Mouse (Mus musculus): ENCODE measurements around the gene Pop7. TPM values are rescaled to one million over a fixed set of nuclear protein-coding genes. Genes with fewer than 3 reads are reported as not detected.
A peak's percentile ranks its signal among the peaks of the same experiment; 100 is the strongest.

Pop7 gene
- polyA plus RNA-seq, 1 experiment from 2014 or later, result 55.3 TPM

GRCm38 (mm10) chr5:137512847-137513794 is 10.8 kb upstream of the Pop7 start:
- ATAC-seq, result no peak
- H3K4me2 ChIP-seq, result no peak overlapping the region
- no peaks in the 10 kb centered on the region for H3K9me3 ChIP-seq (replicated peaks)
- WGBS (ENCODE audit: insufficient replicate concordance), result 76% methylated on average over 11 of the region's 11 CpGs
- H3K27ac ChIP-seq, result no peak overlapping the region
- H3K4me3 ChIP-seq, result no peak overlapping the region
- H3K4me1 ChIP-seq, result peaks cover 57% of the 10 kb centered on the region
- no peaks in the 10 kb centered on the region for H3K27me3 ChIP-seq (replicated peaks)
- H3K36me3 ChIP-seq, result peaks cover 19% of the 10 kb centered on the region
- no peak overlapping the region for H3K9ac ChIP-seq

GRCm38 (mm10) chr5:137511706-137512105 is 9.4 kb upstream of the Pop7 start:
- ATAC-seq, result no peak
- Histone ChIP-seq H3K27me3 (replicated peaks) (no peaks in the 10 kb centered on the region), H3K4me1 (peaks cover 53% of the 10 kb centered on the region), H3K9me3 (replicated peaks) (no peaks in the 10 kb centered on the region), H3K9ac (peak overlapping the region; percentile 98), H3K4me3 (peak overlapping the region; percentile 93), H3K4me2 (peak overlapping the region; percentile 95), H3K27ac (no peak overlapping the region), H3K36me3 (0 out of 2 replicates have a peak, but pooled peaks cover 7% of the 10 kb centered on the region)
- 72% methylated on average over 3 of the region's 3 CpGs for WGBS (ENCODE audit: insufficient replicate concordance)

GRCm38 (mm10) chr5:137510573-137511390 is 8.5 kb upstream of the Pop7 start:
- Histone ChIP-seq H3K27me3 (replicated peaks) (no peaks in the 10 kb centered on the region), H3K9me3 (replicated peaks) (no peaks in the 10 kb centered on the region), H3K9ac (peak overlapping the region; percentile 98), H3K4me3 (peak overlapping the region; percentile 93), H3K4me2 (peak overlapping the region; percentile 95), H3K36me3 (0 out of 2 replicates have a peak, but pooled peaks cover 7% of the 10 kb centered on the region), H3K27ac (peak overlapping the region; percentile 83), H3K4me1 (peaks cover 46% of the 10 kb centered on the region)
- WGBS (ENCODE audit: insufficient replicate concordance), result 2% methylated on average over 58 of the region's 83 CpGs
- ATAC-seq, result peak; percentile 71

- WGBS (ENCODE audit: insufficient replicate concordance), result 2% methylated on average over 44 of the region's 52 CpGs
- no peaks in the 10 kb centered on the region for H3K9me3 ChIP-seq (replicated peaks)
- H3K9ac ChIP-seq, result peak overlapping the region; percentile 98
- peak overlapping the region; percentile 93 for H3K4me3 ChIP-seq
- H3K27ac ChIP-seq, result peak overlapping the region; percentile 83
- H3K36me3 ChIP-seq, result 0 out of 2 replicates have a peak, but pooled peaks cover 7% of the 10 kb centered on the region
- ATAC-seq, result peak; percentile 74
- H3K4me2 ChIP-seq, result peak overlapping the region; percentile 95
- peaks cover 46% of the 10 kb centered on the region for H3K4me1 ChIP-seq
- H3K27me3 ChIP-seq (replicated peaks), result no peaks in the 10 kb centered on the region
Observed at GRCm38 (mm10) chr5:137510014-137510501, 7.7 kb upstream of the Pop7 start.

GRCm38 (mm10) chr5:137504041-137504440 is 1.7 kb upstream of the Pop7 start:
- WGBS (ENCODE audit: insufficient replicate concordance), result 80% methylated on average over 6 of the region's 6 CpGs
- no peak for ATAC-seq
- peaks cover 15% of the 10 kb centered on the region for H3K36me3 ChIP-seq
- H3K4me3 ChIP-seq, result no peak overlapping the region
- H3K4me2 ChIP-seq, result peak overlapping the region; percentile 90
- H3K9me3 ChIP-seq (replicated peaks), result no peaks in the 10 kb centered on the region
- H3K27me3 ChIP-seq (replicated peaks), result no peaks in the 10 kb centered on the region
- no peak overlapping the region for H3K9ac ChIP-seq
- peaks cover 30% of the 10 kb centered on the region for H3K4me1 ChIP-seq
- H3K27ac ChIP-seq, result peak overlapping the region; percentile 93; the same call in 1 of the 2 replicates

GRCm38 (mm10) chr5:137502667-137503110 is 371 bp upstream of the Pop7 start:
- H3K9me3 ChIP-seq (replicated peaks), result no peaks in the 10 kb centered on the region
- peaks cover 15% of the 10 kb centered on the region for H3K36me3 ChIP-seq
- peak; percentile 85 for ATAC-seq
- peak overlapping the region; percentile 93 for H3K27ac ChIP-seq
- peak overlapping the region; percentile 76 for H3K4me3 ChIP-seq
- peak overlapping the region; percentile 89 for H3K9ac ChIP-seq
- H3K27me3 ChIP-seq (replicated peaks), result no peaks in the 10 kb centered on the region
- H3K4me2 ChIP-seq, result peak overlapping the region; percentile 90
- under 1% methylated on average over 28 of the region's 30 CpGs for WGBS (ENCODE audit: insufficient replicate concordance)
- peaks cover 30% of the 10 kb centered on the region for H3K4me1 ChIP-seq

- no peak overlapping the region for H3K4me2 ChIP-seq
- no peaks in the 10 kb centered on the region for H3K27me3 ChIP-seq (replicated peaks)
- ATAC-seq, result no peak
- no peaks in the 10 kb centered on the region for H3K9me3 ChIP-seq (replicated peaks)
- no peak overlapping the region for H3K4me3 ChIP-seq
- H3K4me1 ChIP-seq, result peaks cover 30% of the 10 kb centered on the region
- H3K9ac ChIP-seq, result 0 out of 2 replicates have a peak overlapping the region, but pooled peaks have one; percentile 5
- WGBS (ENCODE audit: insufficient replicate concordance), result 76% methylated on average over 7 of the region's 7 CpGs
- H3K27ac ChIP-seq, result no peak overlapping the region
- H3K36me3 ChIP-seq, result peaks cover 15% of the 10 kb centered on the region
Observed at GRCm38 (mm10) chr5:137500186-137500585, 2.1 kb downstream of the Pop7 start.

- no peaks in the 10 kb centered on the region for H3K4me1 ChIP-seq
- peaks cover 9% of the 10 kb centered on the region; the same call in 1 of the 2 replicates for H3K27me3 ChIP-seq (replicated peaks)
- H3K9me3 ChIP-seq (replicated peaks), result no peaks in the 10 kb centered on the region
- H3K4me3 ChIP-seq, result no peak overlapping the region
- ATAC-seq, result no peak
- H3K27ac ChIP-seq, result no peak overlapping the region
- WGBS (ENCODE audit: insufficient replicate concordance), result 70% methylated on average over 13 of the region's 13 CpGs
- no peak overlapping the region for H3K4me2 ChIP-seq
- H3K36me3 ChIP-seq, result no peaks in the 10 kb centered on the region
- H3K9ac ChIP-seq, result no peak overlapping the region; the same call in 1 of the 2 replicates
Observed at GRCm38 (mm10) chr5:137493831-137494230, 8.5 kb downstream of the Pop7 start.

- WGBS (ENCODE audit: insufficient replicate concordance), result 53% methylated on average over 4 of the region's 4 CpGs
- no peaks in the 10 kb centered on the region for H3K36me3 ChIP-seq
- H3K9me3 ChIP-seq (replicated peaks), result no peaks in the 10 kb centered on the region
- no peak overlapping the region for H3K9ac ChIP-seq
- H3K4me3 ChIP-seq, result no peak overlapping the region
- H3K4me2 ChIP-seq, result no peak overlapping the region
- no peak overlapping the region for H3K27ac ChIP-seq
- H3K4me1 ChIP-seq, result no peaks in the 10 kb centered on the region
- peaks cover 20% of the 10 kb centered on the region for H3K27me3 ChIP-seq (replicated peaks)
- no peak for ATAC-seq
Observed at GRCm38 (mm10) chr5:137491559-137491958, 10.8 kb downstream of the Pop7 start.

GRCm38 (mm10) chr5:137487616-137488015 is 14.7 kb downstream of the Pop7 start:
- Histone ChIP-seq H3K9ac (no peak overlapping the region), H3K9me3 (replicated peaks) (no peaks in the 10 kb centered on the region), H3K4me2 (no peak overlapping the region), H3K27me3 (replicated peaks) (peaks cover 55% of the 10 kb centered on the region), H3K27ac (no peak overlapping the region), H3K4me1 (no peaks in the 10 kb centered on the region), H3K36me3 (no peaks in the 10 kb centered on the region), H3K4me3 (no peak overlapping the region)
- 73% methylated on average over 7 of the region's 7 CpGs for WGBS (ENCODE audit: insufficient replicate concordance)
- ATAC-seq, result no peak

GRCm38 (mm10) chr5:137485851-137486155 is 16.5 kb downstream of the Pop7 start:
- Histone ChIP-seq H3K4me1 (no peaks in the 10 kb centered on the region), H3K27me3 (replicated peaks) (peaks cover 58% of the 10 kb centered on the region), H3K4me3 (peak overlapping the region; percentile 45), H3K9ac (peak overlapping the region; percentile 41), H3K9me3 (replicated peaks) (no peaks in the 10 kb centered on the region), H3K4me2 (peak overlapping the region; percentile 43), H3K27ac (no peak overlapping the region), H3K36me3 (no peaks in the 10 kb centered on the region)
- WGBS (ENCODE audit: insufficient replicate concordance), result 6% methylated on average over 17 of the region's 17 CpGs
- ATAC-seq, result no peak

All from liver, embryonic 12.5 days (tissue).